Mouse (Mus musculus) adrenal gland, adult 18-20 months (tissue): ENCODE data around the gene Fam89b. TPM values are rescaled to one million over a fixed set of nuclear protein-coding genes. Genes with fewer than 3 reads are reported as not detected.

ENCODE experiments used
- DNase-seq, 2 experiments: peaks; one replicate each; pipeline ENCODE4 v3.0.0; 2021 to 2022; ENCODE audit warnings: low spot score in 2 of 2
- microRNA-seq, 2 experiments: library from miRNA; unstranded; fragments of <30 nt; microRNA quantifications; one replicate each; pipeline ENCODE4 v1.2.0; 2021; ENCODE audit warnings: borderline number of aligned reads in 2 of 2
- total RNA-seq, 2 experiments: library from RNA; stranded (reverse); gene quantifications; 1 replicate in 1 of 2; 2 replicates in 1 of 2; pipeline ENCODE4 v1.2.3; 2021

Fam89b gene
- total RNA-seq, 2 experiments from 2014 or later = 42.9 to 61.5 TPM

GRCm38 (mm10) chr19:5686437-5686836 lies 43.0 kb downstream of the Fam89b start:
- DNase-seq = no peak

GRCm38 (mm10) chr19:5685861-5686260 lies 43.6 kb downstream of the Fam89b start:
- no peak for DNase-seq

GRCm38 (mm10) chr19:5685431-5685830 lies 44.0 kb downstream of the Fam89b start:
- no peak for DNase-seq

GRCm38 (mm10) chr19:5684985-5685384 lies 44.5 kb downstream of the Fam89b start:
- DNase-seq = no peak

- no peak for DNase-seq
Measured at GRCm38 (mm10) chr19:5684236-5684635, 45.2 kb downstream of the Fam89b start.

- DNase-seq = no peak
Measured at GRCm38 (mm10) chr19:5680432-5680831, 49.0 kb downstream of the Fam89b start.

Small RNA genes within 50 kb of the gene (microRNA-seq; reads per million reads assigned to microRNA genes)
- 0 to 0.95 reads per million in 2 experiments for gene Mir6987

Other genes with a start within 250 kb of the Fam89b start
- 10 to 100 TPM; 25.1 to 35.8 TPM for gene Mus81, start 241.3 kb downstream of the Fam89b start, total RNA-seq
- gene Cfl1, start 239.2 kb downstream of the Fam89b start, total RNA-seq = 100 to 1,000 TPM; 689 to 693 TPM
- 1 to 10 TPM; 1.7 to 2.2 TPM for gene 1700020D05Rik, start 225.9 kb downstream of the Fam89b start, total RNA-seq
- 10 to 100 TPM; 12.3 to 12.4 TPM for gene Snx32, start 219.1 kb downstream of the Fam89b start, total RNA-seq
- gene Ovol1, start 169.0 kb downstream of the Fam89b start, total RNA-seq = not detected
- gene Ap5b1, start 161.6 kb downstream of the Fam89b start, total RNA-seq = 1 to 10 TPM; 6.5 to 9.9 TPM
- gene Rnaseh2c, start 127.8 kb downstream of the Fam89b start, total RNA-seq = 100 to 1,000 TPM; 108 to 113 TPM
- gene Kat5, start 119.4 kb downstream of the Fam89b start, total RNA-seq = 10 to 100 TPM; 67.8 to 69.3 TPM
- gene Rela, start 92.2 kb downstream of the Fam89b start, total RNA-seq = 10 to 100 TPM; 79.6 to 90.2 TPM
- 10 to 100 TPM; 41.1 to 45.6 TPM for gene Sipa1, start 65.9 kb downstream of the Fam89b start, total RNA-seq
- gene Map3k11, start 40.9 kb downstream of the Fam89b start, total RNA-seq = 10 to 100 TPM; 36.9 to 45.8 TPM
- 100 to 1,000 TPM in 1 of 2 experiments, 10 to 100 TPM in 1; 84.6 to 103 TPM for gene Pcnx3, start 40.7 kb downstream of the Fam89b start, total RNA-seq
- gene Kcnk7, start 25.3 kb downstream of the Fam89b start, total RNA-seq = not detected
- gene Ehbp1l1, start 3.3 kb downstream of the Fam89b start, total RNA-seq = 10 to 100 TPM; 33.5 to 45.6 TPM
- gene Ltbp3, start 11.3 kb upstream of the Fam89b start, total RNA-seq = 100 to 1,000 TPM; 241 to 252 TPM
- 100 to 1,000 TPM in 1 of 2 experiments, 10 to 100 TPM in 1; 92.3 to 105 TPM for gene Scyl1, start 41.8 kb upstream of the Fam89b start, total RNA-seq
- gene Frmd8, start 145.6 kb upstream of the Fam89b start, total RNA-seq = 10 to 100 TPM; 21.1 to 42.8 TPM
- 10 to 100 TPM in 1 of 2 experiments, 1 to 10 TPM in 1; 4.9 to 19.0 TPM for gene Slc25a45, start 148.2 kb upstream of the Fam89b start, total RNA-seq
- gene Tigd3, start 164.5 kb upstream of the Fam89b start, total RNA-seq = 1 to 10 TPM in 1 of 2 experiments, under 1 TPM in 1; 0.90 to 1.1 TPM
- gene Dpf2, start 183.4 kb upstream of the Fam89b start, total RNA-seq = 100 to 1,000 TPM; 111 to 129 TPM
- 1 to 10 TPM; 5.2 to 8.0 TPM for gene Cdc42ep2, start 195.2 kb upstream of the Fam89b start, total RNA-seq
- gene Pola2, start 234.5 kb upstream of the Fam89b start, total RNA-seq = 10 to 100 TPM; 15.5 to 16.8 TPM